Mouse (Mus musculus) hindbrain, embryonic 13.5 days (tissue): ENCODE data around the gene Gm20388. TPM values are rescaled to one million over a fixed set of nuclear protein-coding genes. Genes with fewer than 3 reads are reported as not detected.

Experiments
- ATAC-seq: fragments of 200-750 bp; cut with Nextera tagmentation; 2 replicates; pipeline ENCODE4 v1.8.0; 2017; ENCODE audit warnings: moderate TSS enrichment; ENCODE audit not compliant: low FRiP score
- H3K27ac ChIP-seq: fragments of 300-500 bp; sonication (generic); 2 replicates; pipeline ENCODE4 v1.5.1; 2015; ENCODE audit warnings: inconsistent platforms, mild to moderate bottlenecking, moderate library complexity
- H3K27me3 ChIP-seq: fragments of 300-500 bp; sonication (generic); 2 replicates; pipeline ENCODE4 v1.6.1; 2015; ENCODE audit warnings: mild to moderate bottlenecking, inconsistent platforms
- H3K36me3 ChIP-seq: fragments of 300-500 bp; sonication (generic); 2 replicates; pipeline ENCODE4 v1.6.1; 2015; ENCODE audit warnings: mild to moderate bottlenecking, inconsistent platforms
- H3K4me1 ChIP-seq: fragments of 300-500 bp; sonication (generic); replicated peaks from 2 replicates; pipeline ENCODE4 v1.6.1; 2015; ENCODE audit warnings: inconsistent platforms
- H3K4me2 ChIP-seq: fragments of 300-500 bp; sonication (generic); 2 replicates; pipeline ENCODE4 v1.6.1; 2015; ENCODE audit warnings: inconsistent platforms, mild to moderate bottlenecking, moderate library complexity
- H3K4me3 ChIP-seq: fragments of 300-500 bp; sonication (generic); 2 replicates; pipeline ENCODE4 v1.5.1; 2015; ENCODE audit warnings: mild to moderate bottlenecking, inconsistent platforms
- H3K9ac ChIP-seq: fragments of 300-500 bp; sonication (generic); 2 replicates; pipeline ENCODE4 v1.6.1; 2015; ENCODE audit warnings: mild to moderate bottlenecking, inconsistent platforms
- H3K9me3 ChIP-seq: fragments of 300-500 bp; sonication (generic); 2 replicates; pipeline ENCODE4 v1.6.1; 2016; ENCODE audit warnings: inconsistent platforms
- WGBS: fragments of 180-500 bp; shearing (Covaris S2); methylation state at CpG from one replicate; pipeline ENCODE4 v1.1.7; 2015; 5-methylcytosine and 5-hydroxymethylcytosine counted together
- polyA plus RNA-seq: library from polyadenylated mRNA; unstranded; fragments of >200 nt; fragmentation: Nextera tagmentation; extraction: Ambion mirVana; gene quantifications from 2 replicates; pipeline ENCODE4 v1.2.1, GENCODE M21; 2015

Gm20388 gene
- polyA plus RNA-seq, 1 experiment from 2014 or later = 1.9 TPM

GRCm38 (mm10) chr8:120807719-120808118 lies 897.1 kb downstream of the Gm20388 start:
- no peaks in the 10 kb centered on the region for H3K4me1 ChIP-seq
- H3K4me3 ChIP-seq = no peak overlapping the region
- no peak overlapping the region for H3K27ac ChIP-seq
- 58% methylated on average over 6 of the region's 6 CpGs for WGBS
- peaks cover 24% of the 10 kb centered on the region; the same call in 1 of the 2 replicates for H3K27me3 ChIP-seq
- ATAC-seq = no peak
- no peak overlapping the region for H3K9ac ChIP-seq
- no peak overlapping the region for H3K4me2 ChIP-seq
- no peaks in the 10 kb centered on the region for H3K9me3 ChIP-seq
- no peaks in the 10 kb centered on the region for H3K36me3 ChIP-seq

- WGBS = 68% methylated on average over 7 of the region's 7 CpGs
- no peak for ATAC-seq
- no peaks in the 10 kb centered on the region for H3K36me3 ChIP-seq
- H3K4me2 ChIP-seq = no peak overlapping the region
- no peak overlapping the region for H3K9ac ChIP-seq
- H3K4me1 ChIP-seq = no peaks in the 10 kb centered on the region
- H3K9me3 ChIP-seq = no peaks in the 10 kb centered on the region
- H3K27me3 ChIP-seq = peaks cover 18% of the 10 kb centered on the region; the same call in 1 of the 2 replicates
- no peak overlapping the region for H3K4me3 ChIP-seq
- no peak overlapping the region for H3K27ac ChIP-seq
Measured at GRCm38 (mm10) chr8:120809050-120809449, 898.4 kb downstream of the Gm20388 start.

- H3K4me3 ChIP-seq = no peak overlapping the region
- WGBS = 88% methylated on average over 2 of the region's 2 CpGs
- H3K4me2 ChIP-seq = no peak overlapping the region
- no peaks in the 10 kb centered on the region for H3K4me1 ChIP-seq
- 0 out of 2 replicates have a peak, but pooled peaks cover 12% of the 10 kb centered on the region for H3K27me3 ChIP-seq
- no peak overlapping the region for H3K9ac ChIP-seq
- H3K9me3 ChIP-seq = no peaks in the 10 kb centered on the region
- H3K36me3 ChIP-seq = no peaks in the 10 kb centered on the region
- no peak overlapping the region for H3K27ac ChIP-seq
- ATAC-seq = no peak
Measured at GRCm38 (mm10) chr8:120811953-120812352, 901.3 kb downstream of the Gm20388 start.

GRCm38 (mm10) chr8:120813028-120813427 lies 902.4 kb downstream of the Gm20388 start:
- H3K27ac ChIP-seq = no peak overlapping the region
- H3K4me3 ChIP-seq = no peak overlapping the region
- H3K36me3 ChIP-seq = no peaks in the 10 kb centered on the region
- no peaks in the 10 kb centered on the region for H3K9me3 ChIP-seq
- 0 out of 2 replicates have a peak, but pooled peaks cover 12% of the 10 kb centered on the region for H3K27me3 ChIP-seq
- H3K4me1 ChIP-seq = no peaks in the 10 kb centered on the region
- no peak overlapping the region for H3K4me2 ChIP-seq
- no peak for ATAC-seq
- 80% methylated on average over 2 of the region's 2 CpGs for WGBS
- no peak overlapping the region for H3K9ac ChIP-seq

- H3K27me3 ChIP-seq = 0 out of 2 replicates have a peak, but pooled peaks cover 8% of the 10 kb centered on the region
- H3K4me1 ChIP-seq = no peaks in the 10 kb centered on the region
- H3K36me3 ChIP-seq = no peaks in the 10 kb centered on the region
- ATAC-seq = no peak
- H3K9ac ChIP-seq = no peak overlapping the region
- WGBS = 75% methylated on average over 7 of the region's 7 CpGs
- no peak overlapping the region for H3K27ac ChIP-seq
- H3K9me3 ChIP-seq = no peaks in the 10 kb centered on the region
- no peak overlapping the region for H3K4me2 ChIP-seq
- no peak overlapping the region for H3K4me3 ChIP-seq
Measured at GRCm38 (mm10) chr8:120813839-120814238, 903.2 kb downstream of the Gm20388 start.

- ATAC-seq = no peak
- 85% methylated on average over 5 of the region's 5 CpGs for WGBS
- H3K27me3 ChIP-seq = peaks cover 17% of the 10 kb centered on the region
- no peaks in the 10 kb centered on the region for H3K9me3 ChIP-seq
- no peak overlapping the region for H3K9ac ChIP-seq
- H3K36me3 ChIP-seq = no peaks in the 10 kb centered on the region
- no peak overlapping the region for H3K27ac ChIP-seq
- H3K4me2 ChIP-seq = no peak overlapping the region
- H3K4me3 ChIP-seq = no peak overlapping the region
- H3K4me1 ChIP-seq = no peaks in the 10 kb centered on the region
Measured at GRCm38 (mm10) chr8:120816371-120816770, 905.7 kb downstream of the Gm20388 start.

GRCm38 (mm10) chr8:120819906-120820305 lies 909.3 kb downstream of the Gm20388 start:
- H3K36me3 ChIP-seq = no peaks in the 10 kb centered on the region
- H3K4me2 ChIP-seq = no peak overlapping the region
- no peak overlapping the region for H3K4me3 ChIP-seq
- H3K27me3 ChIP-seq = peaks cover 21% of the 10 kb centered on the region
- no peak for ATAC-seq
- no peaks in the 10 kb centered on the region for H3K4me1 ChIP-seq
- no peak overlapping the region for H3K9ac ChIP-seq
- no peak overlapping the region for H3K27ac ChIP-seq
- H3K9me3 ChIP-seq = no peaks in the 10 kb centered on the region

GRCm38 (mm10) chr8:120821399-120822170 lies 910.9 kb downstream of the Gm20388 start:
- Histone ChIP-seq H3K27me3 (peaks cover 34% of the 10 kb centered on the region), H3K4me3 (no peak overlapping the region), H3K9ac (no peak overlapping the region), H3K27ac (no peak overlapping the region), H3K4me2 (no peak overlapping the region), H3K36me3 (no peaks in the 10 kb centered on the region), H3K4me1 (no peaks in the 10 kb centered on the region), H3K9me3 (no peaks in the 10 kb centered on the region)
- 0 out of 2 replicates have a peak, but pooled peaks have one; percentile 52 for ATAC-seq
- whole genome bisulfite sequencing = 38% methylated on average over 9 of the region's 9 CpGs

GRCm38 (mm10) chr8:120823331-120823730 lies 912.7 kb downstream of the Gm20388 start:
- Histone ChIP-seq H3K27ac (no peak overlapping the region), H3K4me3 (no peak overlapping the region), H3K4me1 (no peaks in the 10 kb centered on the region), H3K27me3 (peaks cover 39% of the 10 kb centered on the region), H3K9ac (no peak overlapping the region), H3K4me2 (no peak overlapping the region), H3K9me3 (no peaks in the 10 kb centered on the region), H3K36me3 (no peaks in the 10 kb centered on the region)
- 53% methylated on average over 6 of the region's 6 CpGs for WGBS
- no peak for ATAC-seq

GRCm38 (mm10) chr8:120823887-120824286 lies 913.2 kb downstream of the Gm20388 start:
- ATAC-seq = no peak
- Histone ChIP-seq H3K4me2 (no peak overlapping the region), H3K4me3 (no peak overlapping the region), H3K36me3 (no peaks in the 10 kb centered on the region), H3K9ac (no peak overlapping the region), H3K27ac (no peak overlapping the region), H3K27me3 (peaks cover 42% of the 10 kb centered on the region), H3K4me1 (no peaks in the 10 kb centered on the region), H3K9me3 (no peaks in the 10 kb centered on the region)
- 61% methylated on average over 8 of the region's 8 CpGs for WGBS

GRCm38 (mm10) chr8:120824638-120825037 lies 914.0 kb downstream of the Gm20388 start:
- 83% methylated on average over 7 of the region's 7 CpGs for WGBS
- Histone ChIP-seq H3K9me3 (no peaks in the 10 kb centered on the region), H3K4me1 (no peaks in the 10 kb centered on the region), H3K4me3 (no peak overlapping the region), H3K27me3 (peaks cover 49% of the 10 kb centered on the region), H3K9ac (no peak overlapping the region), H3K27ac (no peak overlapping the region), H3K4me2 (no peak overlapping the region), H3K36me3 (no peaks in the 10 kb centered on the region)
- ATAC-seq = no peak

GRCm38 (mm10) chr8:120828279-120828678 lies 917.6 kb downstream of the Gm20388 start:
- Histone ChIP-seq H3K36me3 (no peaks in the 10 kb centered on the region), H3K4me2 (no peak overlapping the region), H3K9ac (no peak overlapping the region), H3K9me3 (no peaks in the 10 kb centered on the region), H3K27me3 (peaks cover 49% of the 10 kb centered on the region), H3K4me3 (no peak overlapping the region), H3K27ac (no peak overlapping the region), H3K4me1 (peaks cover 14% of the 10 kb centered on the region)
- WGBS = 9% methylated on average over 14 of the region's 14 CpGs
- no peak for ATAC-seq

- Histone ChIP-seq H3K9me3 (no peaks in the 10 kb centered on the region), H3K4me2 (no peak overlapping the region), H3K4me1 (peaks cover 14% of the 10 kb centered on the region), H3K36me3 (no peaks in the 10 kb centered on the region), H3K4me3 (no peak overlapping the region), H3K9ac (no peak overlapping the region), H3K27me3 (peaks cover 60% of the 10 kb centered on the region), H3K27ac (no peak overlapping the region)
- 89% methylated on average over 12 of the region's 12 CpGs for WGBS
- no peak for ATAC-seq
Measured at GRCm38 (mm10) chr8:120830661-120831060, 920.0 kb downstream of the Gm20388 start.
